Mouse (Mus musculus): ENCODE measurements around the gene Cdk15. TPM values are rescaled to one million over a fixed set of nuclear protein-coding genes. Genes with fewer than 3 reads are reported as not detected.

The Cdk15 gene
- polyA plus RNA-seq, 1 experiment, result not detected

DNA sequence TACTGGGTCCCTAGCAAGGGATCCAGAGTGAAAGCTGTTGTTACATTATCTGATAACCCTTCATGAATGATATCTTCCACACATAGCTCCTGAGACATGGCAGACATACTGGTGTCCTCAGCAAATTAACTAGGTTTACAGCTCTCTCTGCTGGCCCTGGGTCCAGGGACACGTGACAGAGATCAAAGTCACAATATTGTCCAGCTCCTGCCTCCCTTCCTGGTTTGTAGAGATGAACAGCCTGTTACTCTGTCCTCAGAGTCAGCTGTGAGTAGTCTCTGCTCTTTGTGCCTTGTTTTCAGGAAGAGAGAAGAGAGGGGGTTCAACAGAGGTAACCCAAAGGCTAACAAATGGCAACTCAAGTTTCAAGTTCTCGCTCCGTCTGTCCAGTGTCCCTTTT lies 125.8 kb downstream of the Cdk15 start:
- no peaks in the 10 kb centered on the region for H3K4me1 ChIP-seq (ENCODE audit: control insufficient read depth, insufficient read depth, low read length)
- no peak for TF ChIP-seq POLR2A (IDR thresholded peaks at IDR 0.05; ENCODE audit: borderline replicate concordance, low read depth, low read length)
- TF ChIP-seq CTCF (IDR thresholded peaks at IDR 0.05; ENCODE audit: low read depth, low read length), result no peak
- H3K4me3 ChIP-seq (ENCODE audit: insufficient read depth, low read length), result no peak overlapping the region
- H3K27ac ChIP-seq (ENCODE audit: insufficient read depth, low read depth, low read length), result no peak overlapping the region

DNA sequence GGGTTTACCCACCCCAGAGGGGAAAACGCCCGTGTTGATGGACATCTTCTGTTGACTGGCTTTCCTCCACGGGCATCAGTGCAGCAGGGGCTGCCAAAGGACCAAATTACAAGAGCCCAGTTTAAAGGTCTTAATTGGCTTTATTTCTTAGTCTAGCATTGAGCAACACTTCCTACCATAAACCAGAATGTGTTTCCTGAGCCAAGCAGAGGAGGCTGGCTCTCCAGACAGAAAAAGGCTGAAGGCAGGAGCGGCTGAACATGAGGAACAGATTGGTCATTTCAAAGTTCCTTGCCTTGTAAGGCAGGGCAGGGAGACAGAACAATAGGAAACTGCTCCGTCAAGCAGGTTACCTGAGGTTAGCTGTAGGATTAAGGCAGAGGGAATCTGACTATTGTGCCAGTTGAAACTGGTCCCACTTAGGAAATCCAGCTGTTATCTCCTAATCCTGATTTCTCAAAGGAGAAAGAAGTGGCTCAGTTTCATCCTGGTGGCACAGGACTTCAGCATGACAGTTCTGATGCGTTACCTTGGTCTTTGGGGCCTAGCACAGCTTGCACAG lies 126.4 kb downstream of the Cdk15 start:
- H3K27ac ChIP-seq (ENCODE audit: insufficient read depth, low read depth, low read length), result no peak overlapping the region
- H3K4me1 ChIP-seq (ENCODE audit: control insufficient read depth, insufficient read depth, low read length), result no peaks in the 10 kb centered on the region
- TF ChIP-seq POLR2A (IDR thresholded peaks at IDR 0.05; ENCODE audit: borderline replicate concordance, low read depth, low read length), result no peak
- no peak for TF ChIP-seq CTCF (IDR thresholded peaks at IDR 0.05; ENCODE audit: low read depth, low read length)
- H3K4me3 ChIP-seq (ENCODE audit: insufficient read depth, low read length), result no peak overlapping the region

DNA sequence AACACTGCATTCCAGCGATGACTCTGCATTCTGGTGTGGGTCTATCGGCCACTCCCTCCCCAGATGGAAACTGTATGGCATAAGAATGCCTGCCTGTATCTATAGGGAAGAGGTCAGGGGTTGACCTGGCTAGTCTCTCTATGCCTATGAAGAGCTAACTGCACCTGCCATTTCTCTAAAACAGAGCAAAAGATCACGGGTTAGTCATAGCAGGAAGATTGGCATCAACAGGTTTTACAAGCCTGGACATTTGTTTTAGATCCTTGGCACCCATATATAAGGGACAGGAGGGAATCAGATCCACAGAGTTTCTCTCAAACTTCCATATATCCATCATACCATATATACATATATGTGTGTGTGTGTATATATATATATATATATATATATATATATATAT lies 127.7 kb downstream of the Cdk15 start:
- Histone ChIP-seq H3K4me1 (ENCODE audit: control insufficient read depth, insufficient read depth, low read length) (no peaks in the 10 kb centered on the region), H3K4me3 (ENCODE audit: insufficient read depth, low read length) (no peak overlapping the region), H3K27ac (ENCODE audit: insufficient read depth, low read depth, low read length) (no peak overlapping the region)
- no peak for TF ChIP-seq CTCF (IDR thresholded peaks at IDR 0.05; ENCODE audit: low read depth, low read length)
- no peak for TF ChIP-seq POLR2A (IDR thresholded peaks at IDR 0.05; ENCODE audit: borderline replicate concordance, low read depth, low read length)

GRCm38 (mm10) chr1:59385641-59386040 lies 128.9 kb downstream of the Cdk15 start:
- Histone ChIP-seq H3K27ac (ENCODE audit: insufficient read depth, low read depth, low read length) (no peak overlapping the region), H3K4me3 (ENCODE audit: insufficient read depth, low read length) (no peak overlapping the region), H3K4me1 (ENCODE audit: control insufficient read depth, insufficient read depth, low read length) (no peaks in the 10 kb centered on the region; the same call in 1 of the 2 replicates)
- TF ChIP-seq POLR2A (IDR thresholded peaks at IDR 0.05; ENCODE audit: borderline replicate concordance, low read depth, low read length) (no peak), CTCF (IDR thresholded peaks at IDR 0.05; ENCODE audit: low read depth, low read length) (no peak)

- no peak overlapping the region for H3K27ac ChIP-seq (ENCODE audit: insufficient read depth, low read depth, low read length)
- no peak for TF ChIP-seq CTCF (IDR thresholded peaks at IDR 0.05; ENCODE audit: low read depth, low read length)
- no peak for TF ChIP-seq POLR2A (IDR thresholded peaks at IDR 0.05; ENCODE audit: borderline replicate concordance, low read depth, low read length)
- H3K4me1 ChIP-seq (ENCODE audit: control insufficient read depth, insufficient read depth, low read length), result no peaks in the 10 kb centered on the region; the same call in none of the 2 replicates
- H3K4me3 ChIP-seq (ENCODE audit: insufficient read depth, low read length), result no peak overlapping the region
These were observed 131.0 kb downstream of the Cdk15 start for GRCm38 (mm10) chr1:59387542-59388314.

DNA sequence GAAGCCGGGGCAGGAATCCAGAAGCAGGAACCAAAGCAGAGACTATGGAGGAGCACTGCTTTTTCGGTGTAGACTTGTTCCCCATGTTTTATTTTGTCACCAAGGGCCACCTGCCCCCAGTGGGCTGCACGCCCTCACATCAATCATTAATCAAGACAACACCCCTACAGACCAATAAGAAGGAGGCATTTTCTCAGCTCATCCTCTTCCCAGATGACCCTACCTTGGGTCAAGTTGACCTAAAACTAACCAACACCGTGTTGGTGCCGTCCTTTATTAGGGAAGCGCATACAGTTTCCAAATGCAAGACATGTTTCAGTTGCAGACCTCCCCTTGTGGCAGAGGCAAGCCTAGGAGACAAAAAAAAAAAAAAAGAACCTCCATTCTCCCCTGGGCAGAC lies 132.5 kb downstream of the Cdk15 start:
- no peaks in the 10 kb centered on the region; the same call in none of the 2 replicates for H3K4me1 ChIP-seq (ENCODE audit: control insufficient read depth, insufficient read depth, low read length)
- TF ChIP-seq CTCF (IDR thresholded peaks at IDR 0.05; ENCODE audit: low read depth, low read length) (no peak), POLR2A (IDR thresholded peaks at IDR 0.05; ENCODE audit: borderline replicate concordance, low read depth, low read length) (no peak)
- no peak overlapping the region for H3K4me3 ChIP-seq (ENCODE audit: insufficient read depth, low read length)
- no peak overlapping the region for H3K27ac ChIP-seq (ENCODE audit: insufficient read depth, low read depth, low read length)

DNA sequence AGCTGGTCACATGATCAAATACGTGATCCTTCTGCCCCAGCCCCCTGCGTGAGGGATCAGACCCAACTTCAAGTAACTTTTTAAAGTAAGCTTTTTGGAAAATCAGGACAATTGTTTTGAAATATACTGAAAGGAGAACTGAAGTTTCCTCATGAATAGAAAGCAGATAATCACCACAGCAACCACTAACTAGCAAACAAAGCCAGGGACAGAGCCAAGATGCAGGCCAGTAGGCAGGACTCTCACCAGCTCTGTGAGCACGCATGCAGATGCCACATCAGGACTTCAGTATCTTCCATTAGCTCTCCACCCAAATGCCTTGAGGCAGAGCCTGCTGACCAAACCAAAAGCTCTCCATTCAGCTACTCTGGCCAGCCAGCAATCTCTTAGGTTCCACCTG lies 135.0 kb downstream of the Cdk15 start:
- no peaks in the 10 kb centered on the region; the same call in none of the 2 replicates for H3K4me1 ChIP-seq (ENCODE audit: control insufficient read depth, insufficient read depth, low read length)
- no peak overlapping the region for H3K27ac ChIP-seq (ENCODE audit: insufficient read depth, low read depth, low read length)
- TF ChIP-seq CTCF (IDR thresholded peaks at IDR 0.05; ENCODE audit: low read depth, low read length) (no peak), POLR2A (IDR thresholded peaks at IDR 0.05; ENCODE audit: borderline replicate concordance, low read depth, low read length) (no peak)
- no peak overlapping the region for H3K4me3 ChIP-seq (ENCODE audit: insufficient read depth, low read length)

GRCm38 (mm10) chr1:59394072-59394471 lies 137.4 kb downstream of the Cdk15 start:
- TF ChIP-seq CTCF (IDR thresholded peaks at IDR 0.05; ENCODE audit: low read depth, low read length), result no peak
- no peak for TF ChIP-seq POLR2A (IDR thresholded peaks at IDR 0.05; ENCODE audit: borderline replicate concordance, low read depth, low read length)
- Histone ChIP-seq H3K4me3 (ENCODE audit: insufficient read depth, low read length) (no peak overlapping the region), H3K4me1 (ENCODE audit: control insufficient read depth, insufficient read depth, low read length) (no peaks in the 10 kb centered on the region; the same call in none of the 2 replicates), H3K27ac (ENCODE audit: insufficient read depth, low read depth, low read length) (no peak overlapping the region)

- Histone ChIP-seq H3K4me1 (ENCODE audit: control insufficient read depth, insufficient read depth, low read length) (no peaks in the 10 kb centered on the region; the same call in none of the 2 replicates), H3K4me3 (ENCODE audit: insufficient read depth, low read length) (no peak overlapping the region), H3K27ac (ENCODE audit: insufficient read depth, low read depth, low read length) (no peak overlapping the region)
- TF ChIP-seq CTCF (IDR thresholded peaks at IDR 0.05; ENCODE audit: low read depth, low read length) (no peak), POLR2A (IDR thresholded peaks at IDR 0.05; ENCODE audit: borderline replicate concordance, low read depth, low read length) (no peak)
These were observed 137.9 kb downstream of the Cdk15 start for GRCm38 (mm10) chr1:59394616-59395015.

GRCm38 (mm10) chr1:59395992-59396391 lies 139.3 kb downstream of the Cdk15 start:
- Histone ChIP-seq H3K4me3 (ENCODE audit: insufficient read depth, low read length) (no peak overlapping the region), H3K27ac (ENCODE audit: insufficient read depth, low read depth, low read length) (no peak overlapping the region), H3K4me1 (ENCODE audit: control insufficient read depth, insufficient read depth, low read length) (no peaks in the 10 kb centered on the region; the same call in 1 of the 2 replicates)
- TF ChIP-seq CTCF (IDR thresholded peaks at IDR 0.05; ENCODE audit: low read depth, low read length) (no peak), POLR2A (IDR thresholded peaks at IDR 0.05; ENCODE audit: borderline replicate concordance, low read depth, low read length) (no peak)

Data from bone marrow macrophage, adult 2 months (primary cell).